Mouse (Mus musculus) neutrophil, adult 65 days (primary cell): Measurements from ENCODE around the gene Gm13128. TPM values are rescaled to one million over a fixed set of nuclear protein-coding genes. Genes with fewer than 3 reads are reported as not detected.

Experiments used
- total RNA-seq: library from RNA; stranded (reverse); gene quantifications from 2 replicates; pipeline ENCODE4 v1.2.4, GENCODE M21; 2023

Gm13128 gene
- not detected in 2 replicates for total RNA-seq

GRCm38 (mm10) chr4:144329949-144330348 lies at the start of gene Gm13128:
Gm13128 (plus strand) TSS chr4:144330249.

GRCm38 (mm10) chr4:144280388-144280787 lies 49.7 kb upstream of the Gm13128 start, which contains the start of gene Pramel5:
Pramel5 (minus strand) TSS chr4:144280488.

DNA sequence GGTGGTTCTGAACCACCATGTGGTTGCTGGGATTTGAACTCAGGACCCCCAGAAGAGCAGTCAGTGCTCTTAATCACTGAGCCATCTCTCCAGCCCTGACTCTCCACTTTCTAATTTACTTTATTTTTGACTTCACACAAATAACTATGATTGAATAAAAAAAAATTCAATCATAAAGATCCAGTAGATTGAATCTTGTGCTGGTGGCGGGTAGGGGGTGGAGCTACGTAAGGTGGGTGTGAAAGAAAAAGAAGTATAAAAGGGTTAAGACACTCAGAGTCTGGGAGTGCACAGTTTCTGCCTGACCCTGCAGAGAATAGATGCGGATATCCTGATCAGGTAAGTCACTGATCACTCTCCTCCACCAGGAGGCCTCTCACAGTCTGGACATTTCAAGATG lies 27.6 kb downstream of the Gm13128 start, which contains the start of gene Gm13119:
Gene Gm13119, plus strand, starts transcription at position 301 of the 400 bp plus-strand sequence.

GRCm38 (mm10) chr4:144377911-144378310 lies 47.9 kb downstream of the Gm13128 start, which contains the start of gene Pramef20:
Pramef20 (minus strand) TSS chr4:144377933.

Other genes starting within 250 kb of the Gm13128 start
- gene Gm13102, start 223.8 kb upstream of the Gm13128 start, total RNA-seq: not detected in 2 replicates
- gene Oog3, start 167.6 kb upstream of the Gm13128 start, total RNA-seq: not detected in 2 replicates
- not detected in 2 replicates for gene Oog2, start 139.5 kb upstream of the Gm13128 start, total RNA-seq
- not detected in 2 replicates for gene C87977, start 116.9 kb upstream of the Gm13128 start, total RNA-seq
- gene Pramel5, start 49.8 kb upstream of the Gm13128 start, total RNA-seq: not detected in 2 replicates
- not detected in 2 replicates for gene Gm13119, start 27.7 kb downstream of the Gm13128 start, total RNA-seq
- gene Pramef20, start 47.7 kb downstream of the Gm13128 start, total RNA-seq: not detected in 2 replicates
- not detected in 2 replicates for gene Pramef12, start 78.2 kb downstream of the Gm13128 start, total RNA-seq
- not detected in 2 replicates for gene 1700012P22Rik, start 108.5 kb downstream of the Gm13128 start, total RNA-seq
- gene Gm9944, start 123.1 kb downstream of the Gm13128 start, total RNA-seq: not detected in 2 replicates
- gene Aadacl3, start 133.5 kb downstream of the Gm13128 start, total RNA-seq: not detected in 2 replicates
- not detected in 2 replicates for gene 9430007A20Rik, start 189.6 kb downstream of the Gm13128 start, total RNA-seq
- gene Gm13124, start 234.9 kb downstream of the Gm13128 start, total RNA-seq: not detected in 2 replicates